Comparison of ENCODE assay signal across 1 mouse cellular context in the genomic region with DNA sequence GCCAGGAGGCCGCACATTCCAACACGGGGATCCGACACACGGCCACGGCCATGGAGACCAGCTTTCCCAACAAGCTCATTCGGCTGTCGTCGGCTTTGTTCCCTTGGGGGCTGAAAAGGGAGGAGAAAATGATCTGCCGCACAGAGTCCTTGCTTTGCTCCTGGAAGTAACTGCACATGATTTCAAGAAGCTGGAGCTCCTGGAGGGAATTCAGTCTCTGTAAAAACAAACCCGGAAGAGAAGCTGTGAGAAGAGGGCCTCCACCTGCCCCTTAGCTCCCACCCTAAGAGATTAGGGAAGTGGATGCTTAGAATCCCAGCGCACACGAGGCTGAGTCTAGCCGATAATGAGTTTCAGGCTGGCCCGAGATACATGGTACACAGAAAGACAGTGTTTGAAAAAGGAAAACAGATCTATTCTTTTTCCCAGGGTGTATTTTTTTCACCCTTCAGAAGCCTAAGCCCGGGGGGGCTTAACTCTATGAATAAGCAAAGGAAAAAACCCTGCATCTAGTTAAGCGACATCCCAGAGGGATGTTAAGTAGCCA.
TF ChIP-seq lines count a peak whose summit lies in the region.

No protein-coding gene starts in this region.

TF ChIP-seq in CH12.LX, 34 proteins besides CTCF, POLR2A, EP300 and RAD21:
- no peak for TF ChIP-seq UBTF (IDR thresholded peaks at IDR 0.05; ENCODE audit: low read depth, low read length)
- TF ChIP-seq USF2 (conservative IDR thresholded peaks at IDR 0.05; ENCODE audit: low read depth, low read length): no peak
- TF ChIP-seq ETS1 (conservative IDR thresholded peaks at IDR 0.05; ENCODE audit: low read depth, low read length): no peak
- no peak for TF ChIP-seq MEF2A (IDR thresholded peaks at IDR 0.05; ENCODE audit: borderline replicate concordance, low read depth, low read length)
- no peak for TF ChIP-seq ZMIZ1 (IDR thresholded peaks at IDR 0.05; ENCODE audit: low read depth, low read length)
- TF ChIP-seq SIN3A (IDR thresholded peaks at IDR 0.05; ENCODE audit: low read length): peak; percentile 72; the same call in 1 of the 2 replicates
- no peak for TF ChIP-seq NELFE (IDR thresholded peaks at IDR 0.05; ENCODE audit: low read depth, low read length)
- TF ChIP-seq MYC (IDR thresholded peaks at IDR 0.05; ENCODE audit: low read depth, low read length): 0 out of 2 replicates have a peak, but pooled peaks have one; percentile 33
- TF ChIP-seq CHD1 (IDR thresholded peaks at IDR 0.05; ENCODE audit: low read depth, low read length): peak; percentile 21; the same call in 1 of the 2 replicates
- no peak for TF ChIP-seq MAFK (IDR thresholded peaks at IDR 0.05; ENCODE audit: insufficient replicate concordance, low read length)
- TF ChIP-seq ZC3H11A (IDR thresholded peaks at IDR 0.05; ENCODE audit: low read depth, low read length): no peak
- TF ChIP-seq NRF1 (IDR thresholded peaks at IDR 0.05; ENCODE audit: low read depth, low read length): no peak
- peak; percentile 42; the same call in 1 of the 2 replicates for TF ChIP-seq ELF1 (IDR thresholded peaks at IDR 0.05; ENCODE audit: low read depth, low read length)
